Mouse (Mus musculus) CH12.LX (cell line): ENCODE data around the gene Dars. TPM values are rescaled to one million over a fixed set of nuclear protein-coding genes. Genes with fewer than 3 reads are reported as not detected.
"Not testable (repeated sequence)": the region's sequence is repeated elsewhere in the genome, so short reads cannot be mapped to it uniquely, and the experiment has no call there.

Experiments used
- DNase-seq: peaks from one replicate; pipeline ENCODE4 v3.0.0-alpha.2; 2013; ENCODE audit errors: extremely low read depth
- H3K27ac ChIP-seq: 2 replicates; pipeline ENCODE4 v1.5.1; 2012; ENCODE audit warnings: low read depth, mild to moderate bottlenecking, control low read depth, moderate library complexity; ENCODE audit not compliant: insufficient read depth
- H3K27me3 ChIP-seq: replicated peaks from 2 replicates; pipeline ENCODE3; 2012; ENCODE audit warnings: inconsistent platforms
- H3K36me3 ChIP-seq, 2 experiments: replicated peaks in 1 of 2; 2 replicates each; pipeline versions ENCODE3 to v1.6.1; 2012; ENCODE audit warnings: inconsistent platforms in 1 of 2, low read length in 1 of 2, mild to moderate bottlenecking in 1 of 2, mixed read lengths in 1 of 2, moderate library complexity in 1 of 2; ENCODE audit not compliant: control insufficient read depth in 1 of 2, insufficient read depth in 1 of 2
- H3K4me1 ChIP-seq, 2 experiments: 2 replicates each; pipeline ENCODE4 v1.6.1; 2012; ENCODE audit warnings: inconsistent platforms in 1 of 2, moderate library complexity in 1 of 2; ENCODE audit not compliant: insufficient read depth in 2 of 2, control insufficient read depth in 1 of 2
- H3K4me2 ChIP-seq: 2 replicates; pipeline ENCODE4 v1.6.1; 2012; ENCODE audit warnings: low read depth, mild to moderate bottlenecking, control low read depth; ENCODE audit not compliant: poor library complexity, insufficient read depth, severe bottlenecking
- H3K4me3 ChIP-seq, 3 experiments: fragments of 150-350 bp in 1 of 3; sonication (generic) in 1 of 3; replicated peaks in 1 of 3; 2 replicates each; pipeline versions ENCODE3 to v1.5.1; 2011 to 2012; ENCODE audit warnings: low read depth in 2 of 3, low read length in 2 of 3, mild to moderate bottlenecking in 2 of 3, moderate library complexity in 2 of 3, control low read depth in 1 of 3, improper control_type of control experiment in 1 of 3, inconsistent platforms in 1 of 3, mixed read lengths in 1 of 3; ENCODE audit not compliant: poor library complexity in 1 of 3
- H3K79me2 ChIP-seq: replicated peaks from 2 replicates; pipeline ENCODE4 v1.6.1; 2012; ENCODE audit warnings: mild to moderate bottlenecking, moderate library complexity; ENCODE audit not compliant: control insufficient read depth, poor library complexity, insufficient read depth, severe bottlenecking; ENCODE audit errors: extremely low read depth
- H3K9ac ChIP-seq: 2 replicates; pipeline ENCODE4 v1.6.1; 2012; ENCODE audit warnings: low read depth, mild to moderate bottlenecking, control low read depth, moderate library complexity; ENCODE audit not compliant: insufficient read depth
- H3K9me3 ChIP-seq: replicated peaks from 2 replicates; pipeline ENCODE3; 2012; ENCODE audit warnings: low read length, inconsistent platforms, mixed read lengths
- BHLHE40 ChIP-seq: IDR thresholded peaks from 2 replicates; pipeline ENCODE4 v1.6.1; 2011; ENCODE audit warnings: mild to moderate bottlenecking, low read depth, low read length, improper control_type of control experiment
- CHD1 ChIP-seq: IDR thresholded peaks from 2 replicates; pipeline ENCODE4 v1.6.1; 2012; ENCODE audit warnings: low read depth, low read length, improper control_type of control experiment, inconsistent platforms
- ELF1 ChIP-seq: IDR thresholded peaks from 2 replicates; pipeline ENCODE4 v1.6.1; 2014; ENCODE audit warnings: low read depth, mild to moderate bottlenecking, inconsistent platforms, low read length, improper control_type of control experiment
- ETS1 ChIP-seq: conservative IDR thresholded peaks from 2 replicates; pipeline ENCODE4 v1.6.1; 2012; ENCODE audit warnings: low read depth, mild to moderate bottlenecking, inconsistent platforms, low read length, improper control_type of control experiment, moderate library complexity
- GABPA ChIP-seq: IDR thresholded peaks from 2 replicates; pipeline ENCODE4 v1.6.1; 2012; ENCODE audit warnings: low read depth, low read length, improper control_type of control experiment, inconsistent platforms; ENCODE audit not compliant: insufficient replicate concordance
- MAFK ChIP-seq: IDR thresholded peaks from 2 replicates; pipeline ENCODE4 v1.6.1; 2011; ENCODE audit warnings: low read length, improper control_type of control experiment; ENCODE audit not compliant: insufficient replicate concordance
- MAZ ChIP-seq: IDR thresholded peaks from 2 replicates; pipeline ENCODE4 v1.6.1; 2012; ENCODE audit warnings: low read depth, mild to moderate bottlenecking, inconsistent platforms, low read length, improper control_type of control experiment, moderate library complexity
- MEF2A ChIP-seq: IDR thresholded peaks from 2 replicates; pipeline ENCODE4 v1.6.1; 2014; ENCODE audit warnings: low read depth, mild to moderate bottlenecking, inconsistent platforms, low read length, improper control_type of control experiment, borderline replicate concordance
- MYC ChIP-seq: IDR thresholded peaks from 2 replicates; pipeline ENCODE4 v1.6.1; 2011; ENCODE audit warnings: low read depth, mild to moderate bottlenecking, improper control_type of control experiment, low read length
- NELFE ChIP-seq: IDR thresholded peaks from 2 replicates; pipeline ENCODE4 v1.6.1; 2011; ENCODE audit warnings: low read depth, low read length, improper control_type of control experiment
- RAD21 ChIP-seq: IDR thresholded peaks from 2 replicates; pipeline ENCODE4 v1.6.1; 2011; ENCODE audit warnings: low read depth, mild to moderate bottlenecking, low read length, improper control_type of control experiment, moderate library complexity
- TCF12 ChIP-seq: IDR thresholded peaks from 2 replicates; pipeline ENCODE4 v1.6.1; 2014; ENCODE audit warnings: low read depth, mild to moderate bottlenecking, inconsistent platforms, low read length, improper control_type of control experiment
- ZNF384 ChIP-seq: IDR thresholded peaks from 2 replicates; pipeline ENCODE4 v1.6.1; 2012; ENCODE audit warnings: low read depth, low read length, improper control_type of control experiment, inconsistent platforms
- dilution Hi-C: fragments of 300-500 bp; cut with MboI; formaldehyde crosslinking; loops from 2 replicates; pipeline ENCODE4 v1.14.3; 2020; ENCODE audit warnings: low sequenced_read_pairs; ENCODE audit not compliant: extremely low pct_unique_long_range_greater_than_20kb, extremely low pct_ligation_motif_present
- in situ Hi-C: fragments of 300-500 bp; cut with MboI; formaldehyde crosslinking; loops from 3 replicates; pipeline ENCODE4 v1.14.3; 2019; ENCODE audit warnings: low sequenced_read_pairs, low pct_ligation_motif_present, low pct_unique_long_range_greater_than_20kb, mixed read lengths
- polyA plus RNA-seq: library from polyadenylated mRNA; unstranded; fragments of >175 nt; gene quantifications from 2 replicates; pipeline ENCODE4 v1.2.1, GENCODE M21; 2012; ENCODE audit warnings: low read depth; ENCODE audit not compliant: insufficient read length
- total RNA-seq, 2 experiments: library from RNA; depleted of rRNA; stranded (reverse); fragments of 300-350 nt in 1 of 2; fragments of >200 nt in 1 of 2; gene quantifications; 2 replicates each; pipeline ENCODE4 v1.2.3; 2012 to 2014

The Dars gene
- total and polyA plus RNA-seq, 3 experiments: 177 to 339 (median 190) TPM

DNA sequence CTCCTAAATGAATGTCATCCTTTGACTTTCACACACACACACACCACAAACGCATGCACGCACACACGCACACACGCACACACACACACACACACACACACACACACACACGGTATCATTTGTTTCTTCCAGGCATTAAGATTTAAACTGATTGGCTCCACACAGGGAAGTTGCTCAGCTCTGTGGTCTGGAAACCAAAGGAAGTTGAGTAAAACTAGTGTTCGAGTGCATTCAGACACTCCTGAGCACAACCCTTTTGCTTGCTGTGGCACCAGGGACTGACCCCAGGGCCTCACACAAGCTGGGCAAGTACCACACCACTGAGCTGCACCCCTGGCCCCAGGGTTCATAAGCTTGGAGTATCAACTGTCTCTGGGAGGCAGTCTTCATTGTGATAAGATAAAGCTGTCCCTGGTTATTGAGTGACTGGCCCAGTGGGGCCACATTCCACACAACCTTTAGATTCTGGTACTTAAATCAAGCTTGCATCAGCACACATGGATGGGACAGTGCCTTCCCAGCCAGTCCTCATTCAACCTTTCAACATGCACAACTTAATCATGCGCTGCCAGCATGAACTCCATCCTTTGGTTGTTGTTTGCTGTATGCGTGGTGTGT is 94.0 kb downstream of the Dars start:
- Histone ChIP-seq H3K4me2 (no peak overlapping the region), H3K4me1 (peaks cover 0 to 33% of the 10 kb centered on the region in 2 experiments; a peak in 3 of 4 replicates), H3K27me3 (no peaks in the 10 kb centered on the region), H3K36me3 (peaks cover 9 to 33% of the 10 kb centered on the region in 2 experiments), H3K9me3 (no peaks in the 10 kb centered on the region), H3K4me3 (no peak overlapping the region), H3K27ac (no peak overlapping the region), H3K79me2 (no peaks in the 10 kb centered on the region), H3K9ac (no peak overlapping the region)
- dilution Hi-C loops (no loop called here), in situ Hi-C loops (no loop called here)
- DNase-seq: no peak
- TF ChIP-seq GABPA: no peak
- TF ChIP-seq CHD1: no peak
- no peak for TF ChIP-seq MYC
- no peak for TF ChIP-seq MAZ
- TF ChIP-seq RAD21: no peak
- TF ChIP-seq BHLHE40: no peak

DNA sequence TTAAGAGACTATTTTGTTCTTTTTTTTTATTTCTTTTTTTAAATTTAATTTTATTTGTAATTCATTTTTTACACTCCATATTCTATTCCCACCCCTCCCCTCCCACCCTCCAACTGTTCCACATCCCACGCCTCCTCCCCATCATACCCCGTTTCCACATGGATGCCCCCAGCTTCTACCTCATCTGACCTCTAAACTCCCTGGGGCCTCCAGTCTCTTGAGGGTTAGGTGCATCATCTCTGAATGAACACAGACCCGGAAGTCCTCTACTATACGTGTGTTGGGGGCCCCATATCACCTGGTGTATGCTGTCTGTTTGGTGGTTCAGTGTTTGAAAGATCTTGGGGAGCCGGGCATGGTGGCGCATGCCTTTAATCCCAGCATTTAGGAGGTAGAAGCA is 97.9 kb downstream of the Dars start:
- H3K4me2 ChIP-seq, in situ Hi-C loops, H3K79me2 ChIP-seq, H3K4me3 ChIP-seq, dilution Hi-C loops, H3K27me3 ChIP-seq, H3K9me3 ChIP-seq, H3K9ac ChIP-seq, H3K27ac ChIP-seq: not testable (repeated sequence)
- DNase-seq: peak; percentile 38
- peaks cover 0 to 12% of the 10 kb centered on the region in 2 experiments for H3K36me3 ChIP-seq
- peaks cover 0 to 42% of the 10 kb centered on the region in 2 experiments; a peak in 3 of 4 replicates for H3K4me1 ChIP-seq
- 0 out of 2 replicates have a peak, but pooled peaks have one; percentile 14 for TF ChIP-seq ETS1
- peak; percentile 75 for TF ChIP-seq ELF1

DNA sequence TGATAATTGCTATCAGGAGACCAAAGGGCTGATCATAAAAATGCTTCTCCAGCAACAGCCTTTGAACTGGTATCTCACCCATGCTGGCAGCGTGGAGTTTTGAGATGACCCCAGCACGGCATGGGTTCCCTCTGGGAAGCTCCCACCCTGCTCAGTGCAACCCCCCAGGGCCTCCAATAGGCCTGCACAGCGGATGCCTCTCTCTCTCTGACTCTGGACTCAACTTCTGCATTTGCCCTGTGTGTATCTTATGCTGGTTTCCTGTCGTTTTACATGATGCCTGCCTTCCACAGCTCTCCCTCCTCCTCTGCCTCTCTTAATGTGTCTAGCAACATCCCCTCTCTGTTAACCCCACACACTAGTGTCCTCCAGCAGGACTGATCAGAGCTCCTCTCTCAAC is 102.5 kb downstream of the Dars start:
- Histone ChIP-seq H3K4me2 (no peak overlapping the region), H3K79me2 (no peaks in the 10 kb centered on the region), H3K4me3 (no peak overlapping the region), H3K9ac (no peak overlapping the region), H3K27me3 (no peaks in the 10 kb centered on the region), H3K27ac (no peak overlapping the region), H3K9me3 (no peaks in the 10 kb centered on the region), H3K36me3 (peaks cover 0 to 2% of the 10 kb centered on the region in 2 experiments), H3K4me1 (peaks cover 0 to 30% of the 10 kb centered on the region in 2 experiments; a peak in 3 of 4 replicates)
- DNase-seq: no peak
- in situ Hi-C loops: no loop called here
- dilution Hi-C loops: no loop called here
- TF ChIP-seq NELFE (no peak), ETS1 (no peak), ZNF384 (no peak), MYC (no peak), MEF2A (no peak), CHD1 (no peak), TCF12 (no peak), ELF1 (no peak), MAFK (no peak)

Other genes starting within 250 kb of the Dars start
- 41.5 and 47.2 TPM in 2 replicates for gene Ubxn4, start 173.4 kb downstream of the Dars start, total RNA-seq (2012; rRNA removed)
- gene Ubxn4, start 173.4 kb downstream of the Dars start, total RNA-seq (2014; rRNA removed): 38.7 and 47.3 TPM in 2 replicates
- 94.3 and 110 TPM in 2 replicates for gene Ubxn4, start 173.4 kb downstream of the Dars start, polyA plus RNA-seq
- gene Lct, start 89.0 kb downstream of the Dars start, total RNA-seq (2012; rRNA removed): 0.04 and 0.08 TPM in 2 replicates
- gene Lct, start 89.0 kb downstream of the Dars start, total RNA-seq (2014; rRNA removed): 0.07 and 0.19 TPM in 2 replicates
- gene Lct, start 89.0 kb downstream of the Dars start, polyA plus RNA-seq: 0.11 and 0.14 TPM in 2 replicates
- 260 and 289 TPM in 2 replicates for gene Mcm6, start 57.7 kb downstream of the Dars start, total RNA-seq (2012; rRNA removed)
- gene Mcm6, start 57.7 kb downstream of the Dars start, total RNA-seq (2014; rRNA removed): 457 and 467 TPM in 2 replicates
- 296 and 297 TPM in 2 replicates for gene Mcm6, start 57.7 kb downstream of the Dars start, polyA plus RNA-seq
- gene Cxcr4, start 174.9 kb upstream of the Dars start, total RNA-seq (2012; rRNA removed): 156 and 169 TPM in 2 replicates
- 86.6 and 102 TPM in 2 replicates for gene Cxcr4, start 174.9 kb upstream of the Dars start, total RNA-seq (2014; rRNA removed)
- 80.3 and 80.6 TPM in 2 replicates for gene Cxcr4, start 174.9 kb upstream of the Dars start, polyA plus RNA-seq